Mouse (Mus musculus): ENCODE results near the gene Rpp30. TPM values are rescaled to one million over a fixed set of nuclear protein-coding genes. Genes with fewer than 3 reads are reported as not detected.

Gene Rpp30
- polyA plus RNA-seq, 2 experiments from 2014 or later, result 47.3 to 52.2 TPM

- no peak for ATAC-seq
These were observed 45.7 kb downstream of the Rpp30 start for GRCm38 (mm10) chr19:36129213-36129612.

- no peak for ATAC-seq
These were observed 46.1 kb downstream of the Rpp30 start for GRCm38 (mm10) chr19:36129643-36130042.

DNA sequence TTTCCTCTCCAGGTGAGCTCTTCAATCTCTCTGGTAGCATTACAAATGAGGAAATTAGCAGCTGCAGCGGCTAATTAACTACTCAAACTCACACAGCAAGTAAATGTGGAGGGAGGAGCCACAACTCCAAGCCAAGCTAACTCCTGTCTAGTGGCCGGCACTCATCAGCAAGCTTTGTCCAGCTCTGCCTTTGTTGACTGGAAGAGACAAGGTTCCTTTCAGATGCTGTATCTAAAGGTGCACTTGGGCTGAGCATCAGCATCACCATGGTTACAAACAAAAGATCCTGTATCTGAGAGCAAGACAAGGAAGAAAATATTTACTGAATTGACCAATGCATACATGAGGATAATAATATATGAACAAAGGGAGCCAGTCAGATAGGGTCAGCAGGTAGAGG lies 46.7 kb downstream of the Rpp30 start:
- no peak for ATAC-seq

DNA sequence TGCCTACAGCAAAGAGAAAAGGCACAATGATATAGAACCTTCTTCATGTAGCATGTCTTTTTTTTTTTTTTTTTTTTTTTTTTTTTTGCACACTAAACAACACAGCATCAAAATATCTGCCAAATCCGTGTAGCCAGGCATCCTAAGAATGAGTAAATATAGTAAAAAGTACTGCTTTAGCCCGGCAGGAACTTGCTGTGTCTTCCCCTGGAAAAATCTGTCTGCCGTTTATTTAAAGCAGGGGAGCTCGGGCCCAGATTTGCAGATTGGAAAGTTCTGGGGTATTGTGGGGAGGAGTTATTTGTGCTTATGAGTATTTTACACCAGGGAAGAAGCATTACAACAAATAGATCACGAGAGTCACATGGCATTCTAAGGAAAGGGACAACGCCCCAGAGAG lies 48.5 kb downstream of the Rpp30 start:
- no peak for ATAC-seq

DNA sequence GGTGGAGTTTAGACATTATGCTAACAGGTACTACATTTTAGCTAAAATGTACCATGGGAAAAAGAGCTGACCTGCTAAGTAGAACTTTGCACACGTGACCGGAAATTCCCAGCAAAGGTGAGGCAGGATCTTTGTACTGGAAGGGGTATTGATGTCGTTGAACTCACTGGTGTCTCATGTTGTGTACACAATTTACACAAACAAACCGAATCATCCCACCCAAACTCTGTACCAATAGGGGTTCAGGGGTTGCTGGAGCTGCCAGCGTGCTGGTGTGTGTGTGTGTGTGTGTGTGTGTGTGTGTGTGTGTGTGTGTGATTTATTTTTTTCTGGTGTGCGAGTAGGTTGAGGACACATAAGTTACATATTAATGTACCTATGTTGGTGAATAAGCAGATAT lies 49.5 kb downstream of the Rpp30 start:
- no peak for ATAC-seq

DNA sequence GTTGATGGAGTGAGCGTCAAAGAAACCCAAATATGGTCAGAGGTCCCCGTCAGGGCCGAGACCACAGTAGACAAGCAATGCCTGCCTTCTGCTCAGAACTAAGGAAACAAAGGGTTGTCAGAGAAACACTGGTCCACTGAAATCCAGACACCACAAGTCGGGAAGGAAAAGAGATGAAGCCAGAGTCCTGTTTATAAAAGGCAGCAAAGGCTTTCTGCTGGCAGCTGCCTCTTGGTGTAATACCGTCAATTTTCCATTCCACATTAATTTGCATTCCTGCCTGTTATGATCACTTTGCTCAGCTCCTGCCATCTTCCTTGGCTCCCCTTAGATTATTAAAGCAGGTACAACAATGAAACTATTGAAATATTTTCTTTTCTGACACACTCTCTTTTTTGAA lies 50.2 kb downstream of the Rpp30 start:
- ATAC-seq, result no peak

DNA sequence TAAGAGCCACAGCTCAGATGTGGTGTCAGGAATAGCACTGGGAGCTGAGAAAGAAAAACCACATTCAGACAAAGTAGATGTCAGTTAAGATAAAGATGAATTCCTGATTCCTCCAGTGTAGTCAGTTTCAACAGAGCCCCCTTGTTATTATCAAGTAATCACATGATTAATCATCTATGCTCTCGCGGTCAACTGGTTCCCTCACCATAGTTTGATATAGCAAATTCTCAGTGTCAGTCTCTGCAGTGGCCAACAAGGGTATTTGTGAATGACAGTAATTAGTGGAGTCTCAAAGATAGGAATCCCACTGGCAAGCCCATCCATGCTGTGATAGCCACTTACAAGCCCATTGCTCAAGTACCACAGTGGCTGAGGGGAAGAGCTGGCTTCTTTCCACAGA lies 60.1 kb downstream of the Rpp30 start:
- no peak for ATAC-seq

DNA sequence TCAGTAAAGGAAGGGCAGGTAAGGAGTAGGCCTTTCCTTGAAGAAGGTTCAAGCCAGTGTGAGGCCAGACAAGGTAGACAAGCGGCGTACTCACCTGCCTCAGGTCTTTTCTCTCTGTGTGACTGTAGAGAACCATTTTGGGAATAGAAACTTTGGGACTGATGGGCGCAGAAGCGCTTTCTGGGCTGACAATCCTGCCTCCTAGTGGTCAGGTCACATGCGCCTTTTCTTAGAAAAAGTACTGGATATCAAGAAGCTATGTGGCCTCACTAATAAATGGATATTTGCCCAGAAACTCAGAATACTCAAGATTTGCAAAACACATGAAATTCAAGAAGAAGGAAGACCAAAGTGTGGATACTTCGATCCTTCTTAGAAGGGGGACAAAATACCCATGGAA lies 65.1 kb downstream of the Rpp30 start:
- no peak for ATAC-seq

DNA sequence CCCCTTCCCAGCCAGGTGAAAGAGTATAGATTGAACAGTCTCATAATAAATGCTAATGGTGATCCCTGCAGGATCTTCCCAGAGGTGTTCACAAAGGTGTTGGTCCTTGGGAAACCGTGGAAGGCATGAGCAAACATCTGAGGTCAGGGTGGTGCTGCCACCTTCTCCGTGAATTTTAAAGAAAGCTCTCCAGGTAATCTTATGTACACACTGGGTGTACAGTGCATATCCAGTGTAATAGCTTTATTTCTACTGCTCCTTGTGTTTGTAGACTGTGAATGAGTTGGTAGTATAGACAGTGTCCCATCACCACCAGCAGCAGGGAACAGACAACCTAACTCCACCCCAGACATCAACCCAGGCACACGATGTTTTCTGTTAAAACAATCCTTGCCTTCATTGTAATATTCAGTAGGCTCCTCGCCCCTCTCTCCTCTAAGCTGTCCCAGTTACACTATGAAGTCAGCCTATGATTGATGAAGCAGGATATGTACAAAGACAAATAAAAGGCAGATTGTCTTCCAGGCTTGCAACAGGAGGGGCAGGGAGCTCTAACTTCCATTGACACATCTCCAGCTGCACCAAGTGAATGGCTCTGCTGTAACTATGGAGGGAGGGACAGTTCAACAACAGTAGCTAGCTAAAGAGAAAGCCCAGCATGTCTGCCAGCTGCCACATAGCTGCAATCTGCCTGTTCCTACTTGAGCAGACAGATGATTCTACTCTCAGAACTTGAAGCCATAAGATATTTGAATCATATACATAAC lies 66.9 kb downstream of the Rpp30 start:
- no peak for ATAC-seq

Other genes starting within 250 kb of the Rpp30 start
- gene Htr7, start 26.2 kb upstream of the Rpp30 start, polyA plus RNA-seq (2017; shearing (Covaris generic)), result not detected
- not detected for gene Ankrd1, start 36.4 kb downstream of the Rpp30 start, polyA plus RNA-seq (2017; shearing (Covaris generic))